Mouse (Mus musculus): ENCODE results near the gene Wdr64. TPM values are rescaled to one million over a fixed set of nuclear protein-coding genes. Genes with fewer than 3 reads are reported as not detected.

Gene Wdr64
- not detected in 2 replicates for polyA plus RNA-seq (2014; fragmentation: Nextera tagmentation; extraction: Ambion mirVana)

DNA sequence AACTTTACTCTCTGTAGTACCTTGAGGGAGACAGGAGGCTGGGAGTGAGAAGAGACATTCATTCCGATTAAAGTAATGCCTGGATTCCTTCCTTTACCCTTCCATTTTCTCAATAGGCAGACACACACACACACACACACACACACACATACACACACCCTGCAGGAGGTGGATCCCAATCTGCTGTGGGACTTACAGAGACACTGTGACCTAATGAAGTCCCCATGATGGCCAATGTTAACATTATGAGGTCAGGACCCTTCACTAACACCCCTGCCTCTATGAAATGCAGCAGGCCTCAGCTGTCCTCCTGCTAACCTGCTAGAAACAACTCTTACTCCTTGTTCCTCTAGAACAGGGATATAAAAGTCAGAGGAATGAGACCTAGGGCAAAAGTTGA is at the start of gene Wdr64:
Gene Wdr64, plus strand, starts transcription at position 301 of the 400 bp plus-strand sequence.
- 79% methylated on average over 1 of the region's 1 CpGs for WGBS
- Histone ChIP-seq H3K9ac (ENCODE audit: low read length) (no peak within 1 kb of the TSS), H3K36me3 (ENCODE audit: control insufficient read depth, insufficient read depth, low read length) (no peaks in the 10 kb centered on the region), H3K4me1 (ENCODE audit: control insufficient read depth in 2 of 2, insufficient read depth in 2 of 2, low read length in 2 of 2) (peaks cover 7 to 17% of the 10 kb centered on the region in 2 experiments; a peak in 2 of 4 replicates), H3K4me2 (ENCODE audit: low read length) (no peak within 1 kb of the TSS), H3K27ac (replicated peaks in 1 of 2; ENCODE audit: control insufficient read depth in 1 of 2, insufficient read depth in 1 of 2, low read depth in 2 of 2, low read length in 2 of 2) (no peak within 1 kb of the TSS), H3K9me3 (ENCODE audit: control insufficient read depth, low read length) (no peaks in the 10 kb centered on the region), H3K4me3 (ENCODE audit: control insufficient read depth in 1 of 2, insufficient read depth in 1 of 2, low read depth in 1 of 2, low read length in 2 of 2) (no peak within 1 kb of the TSS), H3K27me3 (ENCODE audit: control insufficient read depth, insufficient read depth, low read length) (no peaks in the 10 kb centered on the region)
- no peak for ATAC-seq (ENCODE audit: insufficient number of reproducible peaks, insufficient read depth, low FRiP score, low read depth)

DNA sequence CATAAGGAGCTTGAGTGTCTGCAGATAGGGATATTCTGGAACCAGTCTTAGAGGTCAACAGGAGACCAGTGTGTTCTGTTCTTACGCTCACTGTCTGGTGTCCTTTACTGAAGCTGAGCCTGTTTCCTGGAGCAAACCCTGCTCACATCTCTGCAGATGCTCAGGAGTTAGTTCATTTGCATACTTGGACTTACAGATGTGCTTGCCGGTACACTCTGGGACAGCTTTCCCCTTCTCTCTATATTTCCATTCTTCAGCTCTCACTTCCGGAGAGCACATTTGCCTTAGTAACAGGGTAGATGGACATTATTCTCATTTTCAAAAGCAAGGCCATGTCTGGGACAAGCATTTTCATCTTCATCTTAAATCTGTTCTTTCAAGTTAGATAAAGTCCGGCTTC is 49.8 kb upstream of the Wdr64 start:
- no peak overlapping the region for H3K27ac ChIP-seq (replicated peaks in 1 of 2; ENCODE audit: control insufficient read depth in 1 of 2, insufficient read depth in 1 of 2, low read depth in 2 of 2, low read length in 2 of 2)
- H3K27me3 ChIP-seq (ENCODE audit: control insufficient read depth, insufficient read depth, low read length) = no peaks in the 10 kb centered on the region
- WGBS = 85% methylated on average over 4 of the region's 4 CpGs
- H3K9me3 ChIP-seq (ENCODE audit: control insufficient read depth, low read length) = no peaks in the 10 kb centered on the region
- no peak for ATAC-seq (ENCODE audit: insufficient number of reproducible peaks, insufficient read depth, low FRiP score, low read depth)
- H3K9ac ChIP-seq (ENCODE audit: low read length) = no peak overlapping the region
- no peaks in the 10 kb centered on the region for H3K36me3 ChIP-seq (ENCODE audit: control insufficient read depth, insufficient read depth, low read length)
- no peak overlapping the region for H3K4me2 ChIP-seq (ENCODE audit: low read length)
- H3K4me1 ChIP-seq (ENCODE audit: control insufficient read depth in 2 of 2, insufficient read depth in 2 of 2, low read length in 2 of 2) = no peaks in the 10 kb centered on the region
- H3K4me3 ChIP-seq (ENCODE audit: control insufficient read depth in 1 of 2, insufficient read depth in 1 of 2, low read depth in 1 of 2, low read length in 2 of 2) = no peak overlapping the region

DNA sequence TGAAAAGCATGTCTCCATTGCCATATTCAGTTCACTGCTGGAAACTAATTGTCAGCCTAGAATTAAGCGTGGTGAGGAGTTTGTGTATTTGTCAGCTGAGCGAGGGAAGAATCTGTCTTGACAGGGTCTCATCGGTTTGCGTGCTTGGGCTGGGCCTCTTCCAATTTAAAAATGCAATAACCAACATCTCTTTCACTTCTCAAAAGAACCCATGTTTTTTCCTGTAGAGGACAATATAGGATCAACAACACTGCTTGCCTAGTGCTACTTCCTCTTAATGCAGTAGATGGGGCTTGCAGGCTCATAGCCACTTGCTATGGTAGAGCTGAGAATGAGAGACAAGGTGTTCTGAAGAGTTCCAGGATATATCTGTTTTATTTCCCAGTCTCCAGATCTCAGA is 38.5 kb upstream of the Wdr64 start:
- Histone ChIP-seq H3K27me3 (ENCODE audit: control insufficient read depth, insufficient read depth, low read length) (no peaks in the 10 kb centered on the region), H3K9ac (ENCODE audit: low read length) (no peak overlapping the region), H3K4me1 (ENCODE audit: control insufficient read depth in 2 of 2, insufficient read depth in 2 of 2, low read length in 2 of 2) (no peaks in the 10 kb centered on the region), H3K4me3 (ENCODE audit: control insufficient read depth in 1 of 2, insufficient read depth in 1 of 2, low read depth in 1 of 2, low read length in 2 of 2) (no peak overlapping the region), H3K27ac (replicated peaks in 1 of 2; ENCODE audit: control insufficient read depth in 1 of 2, insufficient read depth in 1 of 2, low read depth in 2 of 2, low read length in 2 of 2) (no peak overlapping the region), H3K9me3 (ENCODE audit: control insufficient read depth, low read length) (no peaks in the 10 kb centered on the region), H3K36me3 (ENCODE audit: control insufficient read depth, insufficient read depth, low read length) (peaks cover 14% of the 10 kb centered on the region), H3K4me2 (ENCODE audit: low read length) (no peak overlapping the region)
- no peak for ATAC-seq (ENCODE audit: insufficient number of reproducible peaks, insufficient read depth, low FRiP score, low read depth)
- 89% methylated on average over 4 of the region's 4 CpGs for WGBS

DNA sequence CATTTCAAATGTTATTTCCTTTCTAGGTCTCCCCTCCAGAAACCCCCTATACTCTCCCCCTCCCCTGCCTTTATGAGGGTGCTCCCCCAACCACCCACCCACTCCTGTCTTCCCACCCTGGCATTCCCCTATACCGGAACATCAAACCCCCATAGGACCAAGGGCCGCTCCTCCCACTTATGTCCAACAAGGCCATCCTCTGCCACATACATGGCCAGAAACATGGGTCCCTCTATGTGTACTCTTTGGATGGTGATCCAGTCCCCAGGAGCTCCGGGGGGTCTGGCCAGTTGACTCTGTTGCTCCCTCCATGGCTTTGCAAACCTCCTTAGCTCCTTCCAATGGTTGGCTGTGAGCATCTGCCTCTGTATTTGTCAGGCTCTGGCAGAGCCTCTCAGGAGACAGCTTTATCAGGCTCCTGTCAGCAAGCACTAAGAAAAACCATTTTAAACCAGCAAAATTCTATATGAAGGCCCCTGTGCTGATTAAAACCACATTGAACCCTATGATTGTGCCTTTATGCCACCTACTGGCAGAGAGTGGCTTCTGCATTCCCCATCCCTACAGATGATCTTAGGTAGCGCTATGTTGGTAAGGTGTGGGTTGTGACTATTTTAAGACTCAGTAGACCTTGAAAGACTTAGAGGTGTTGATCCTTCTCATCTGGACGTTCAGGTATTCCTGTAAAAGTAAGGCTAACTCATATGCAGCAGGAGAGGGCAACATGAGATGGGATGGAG is 29.6 kb upstream of the Wdr64 start:
- no peaks in the 10 kb centered on the region for H3K36me3 ChIP-seq (ENCODE audit: control insufficient read depth, insufficient read depth, low read length)
- 60% methylated on average over 5 of the region's 5 CpGs for WGBS
- H3K4me2 ChIP-seq (ENCODE audit: low read length) = no peak overlapping the region
- H3K9me3 ChIP-seq (ENCODE audit: control insufficient read depth, low read length) = no peaks in the 10 kb centered on the region
- no peaks in the 10 kb centered on the region for H3K27me3 ChIP-seq (ENCODE audit: control insufficient read depth, insufficient read depth, low read length)
- H3K4me1 ChIP-seq (ENCODE audit: control insufficient read depth in 2 of 2, insufficient read depth in 2 of 2, low read length in 2 of 2) = no peaks in the 10 kb centered on the region
- ATAC-seq (ENCODE audit: insufficient number of reproducible peaks, insufficient read depth, low FRiP score, low read depth) = 0 out of 2 replicates have a peak, but pooled peaks have one; percentile 17
- no peak overlapping the region for H3K9ac ChIP-seq (ENCODE audit: low read length)
- no peak overlapping the region for H3K27ac ChIP-seq (replicated peaks in 1 of 2; ENCODE audit: control insufficient read depth in 1 of 2, insufficient read depth in 1 of 2, low read depth in 2 of 2, low read length in 2 of 2)
- H3K4me3 ChIP-seq (ENCODE audit: control insufficient read depth in 1 of 2, insufficient read depth in 1 of 2, low read depth in 1 of 2, low read length in 2 of 2) = no peak overlapping the region

DNA sequence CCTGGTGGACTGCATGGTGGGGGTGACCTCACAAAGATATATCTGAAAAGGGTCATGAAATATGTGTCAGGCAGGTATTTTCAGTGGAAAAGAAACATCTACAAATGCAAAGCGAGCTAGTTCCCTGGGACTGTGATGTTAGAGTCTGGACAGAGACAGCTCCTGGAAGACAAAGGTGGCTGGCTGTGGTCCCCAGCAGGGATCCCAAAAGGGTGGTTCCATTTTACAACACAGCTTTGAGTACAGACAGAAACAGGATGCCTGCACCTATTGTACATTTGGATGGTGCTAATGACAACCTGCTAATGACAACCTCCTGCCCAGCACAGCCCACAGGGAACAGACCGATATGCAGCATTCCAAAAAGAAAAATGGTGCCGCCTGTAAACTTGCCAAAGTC is 28.9 kb upstream of the Wdr64 start:
- no peaks in the 10 kb centered on the region for H3K27me3 ChIP-seq (ENCODE audit: control insufficient read depth, insufficient read depth, low read length)
- no peak overlapping the region for H3K9ac ChIP-seq (ENCODE audit: low read length)
- no peak overlapping the region for H3K4me2 ChIP-seq (ENCODE audit: low read length)
- ATAC-seq (ENCODE audit: insufficient number of reproducible peaks, insufficient read depth, low FRiP score, low read depth) = no peak
- H3K27ac ChIP-seq (replicated peaks in 1 of 2; ENCODE audit: control insufficient read depth in 1 of 2, insufficient read depth in 1 of 2, low read depth in 2 of 2, low read length in 2 of 2) = no peak overlapping the region
- 94% methylated on average over 3 of the region's 3 CpGs for WGBS
- H3K4me3 ChIP-seq (ENCODE audit: control insufficient read depth in 1 of 2, insufficient read depth in 1 of 2, low read depth in 1 of 2, low read length in 2 of 2) = no peak overlapping the region
- no peaks in the 10 kb centered on the region for H3K4me1 ChIP-seq (ENCODE audit: control insufficient read depth in 2 of 2, insufficient read depth in 2 of 2, low read length in 2 of 2)
- H3K9me3 ChIP-seq (ENCODE audit: control insufficient read depth, low read length) = no peaks in the 10 kb centered on the region
- no peaks in the 10 kb centered on the region for H3K36me3 ChIP-seq (ENCODE audit: control insufficient read depth, insufficient read depth, low read length)

DNA sequence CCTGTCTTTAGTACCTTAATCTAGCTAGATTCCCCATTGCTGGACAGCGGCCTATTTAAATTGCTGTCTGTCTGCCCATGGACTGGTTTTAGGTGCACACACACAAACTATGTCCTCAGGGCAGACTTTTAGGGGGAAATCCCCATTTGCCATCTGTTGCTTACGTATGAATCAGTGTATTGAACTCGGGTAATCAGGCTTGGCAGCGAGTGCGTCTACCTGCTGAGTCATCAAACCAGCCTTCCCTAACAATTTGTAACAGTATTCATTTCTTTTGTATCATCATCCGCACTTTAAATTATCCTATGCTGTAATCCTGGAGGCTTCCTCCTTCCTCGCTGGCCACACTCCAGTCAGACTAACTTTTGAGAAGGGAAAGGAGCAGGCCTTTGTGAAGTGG is 28.4 kb upstream of the Wdr64 start:
- Histone ChIP-seq H3K27ac (replicated peaks in 1 of 2; ENCODE audit: control insufficient read depth in 1 of 2, insufficient read depth in 1 of 2, low read depth in 2 of 2, low read length in 2 of 2) (no peak overlapping the region), H3K9me3 (ENCODE audit: control insufficient read depth, low read length) (no peaks in the 10 kb centered on the region), H3K27me3 (ENCODE audit: control insufficient read depth, insufficient read depth, low read length) (no peaks in the 10 kb centered on the region), H3K36me3 (ENCODE audit: control insufficient read depth, insufficient read depth, low read length) (no peaks in the 10 kb centered on the region), H3K4me3 (ENCODE audit: control insufficient read depth in 1 of 2, insufficient read depth in 1 of 2, low read depth in 1 of 2, low read length in 2 of 2) (no peak overlapping the region), H3K9ac (ENCODE audit: low read length) (no peak overlapping the region), H3K4me2 (ENCODE audit: low read length) (no peak overlapping the region), H3K4me1 (ENCODE audit: control insufficient read depth in 2 of 2, insufficient read depth in 2 of 2, low read length in 2 of 2) (no peaks in the 10 kb centered on the region)
- ATAC-seq (ENCODE audit: insufficient number of reproducible peaks, insufficient read depth, low FRiP score, low read depth) = no peak
- WGBS = 86% methylated on average over 7 of the region's 7 CpGs

DNA sequence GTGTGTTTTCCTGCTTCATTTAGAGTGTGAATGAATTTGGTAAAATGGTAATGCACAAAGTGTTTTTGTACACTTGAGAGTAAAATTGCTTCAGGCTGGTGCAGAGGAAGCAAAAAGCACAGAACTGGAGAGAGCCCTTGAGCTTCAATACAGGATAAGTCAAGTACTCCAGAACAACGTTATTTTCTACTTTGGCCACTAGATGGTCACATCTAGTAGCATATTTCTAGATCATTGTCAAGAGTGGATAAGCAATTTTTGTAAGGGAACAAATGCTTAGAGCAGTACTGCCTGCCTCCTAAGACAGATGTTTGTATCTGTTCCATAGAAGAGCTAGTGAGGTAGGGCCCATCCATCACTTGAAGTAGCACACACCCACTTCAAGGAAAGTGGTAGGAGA is 26.8 kb upstream of the Wdr64 start:
- H3K4me1 ChIP-seq (ENCODE audit: control insufficient read depth in 2 of 2, insufficient read depth in 2 of 2, low read length in 2 of 2) = 0 out of 4 replicates have a peak, but pooled peaks cover 0 to 2% of the 10 kb centered on the region in 2 experiments
- H3K27ac ChIP-seq (replicated peaks in 1 of 2; ENCODE audit: control insufficient read depth in 1 of 2, insufficient read depth in 1 of 2, low read depth in 2 of 2, low read length in 2 of 2) = no peak overlapping the region
- H3K9me3 ChIP-seq (ENCODE audit: control insufficient read depth, low read length) = no peaks in the 10 kb centered on the region
- ATAC-seq (ENCODE audit: insufficient number of reproducible peaks, insufficient read depth, low FRiP score, low read depth) = no peak
- H3K4me2 ChIP-seq (ENCODE audit: low read length) = no peak overlapping the region
- H3K9ac ChIP-seq (ENCODE audit: low read length) = no peak overlapping the region
- H3K27me3 ChIP-seq (ENCODE audit: control insufficient read depth, insufficient read depth, low read length) = no peaks in the 10 kb centered on the region
- no peaks in the 10 kb centered on the region for H3K36me3 ChIP-seq (ENCODE audit: control insufficient read depth, insufficient read depth, low read length)
- H3K4me3 ChIP-seq (ENCODE audit: control insufficient read depth in 1 of 2, insufficient read depth in 1 of 2, low read depth in 1 of 2, low read length in 2 of 2) = no peak overlapping the region
- WGBS = 21% methylated on average over 1 of the region's 1 CpGs

All from heart, embryonic 14.5 days (tissue).